Mouse (Mus musculus): ENCODE results near the gene Cobll1. TPM values are rescaled to one million over a fixed set of nuclear protein-coding genes. Genes with fewer than 3 reads are reported as not detected.

Gene Cobll1
- polyA plus RNA-seq, 1 experiment from 2014 or later: 17.1 TPM

DNA sequence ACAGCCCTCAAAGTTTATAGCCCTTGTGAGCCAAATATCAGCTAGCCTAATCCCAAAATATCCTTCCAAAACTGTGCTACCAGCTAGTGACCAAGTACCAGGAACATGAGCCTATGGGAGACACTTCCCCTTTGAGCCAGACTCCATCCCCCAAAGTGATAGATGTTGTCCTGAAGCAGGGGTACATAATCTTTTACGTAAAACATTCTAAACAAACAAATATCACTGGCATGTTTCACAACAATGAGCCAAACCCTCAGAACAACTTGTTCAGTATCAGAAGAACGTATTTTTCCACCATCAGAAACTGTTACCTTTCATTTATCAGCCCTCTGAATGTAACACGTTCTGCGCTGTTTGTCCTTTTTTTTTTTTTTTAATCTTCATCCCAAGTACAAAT is 12.7 kb downstream of the Cobll1 start:
- Histone ChIP-seq H3K4me3 (replicated peaks; ENCODE audit: low read length) (no peak overlapping the region), H3K4me2 (ENCODE audit: low read depth, low read length) (no peak overlapping the region), H3K9ac (ENCODE audit: low read length) (no peak overlapping the region), H3K9me3 (replicated peaks; ENCODE audit: control insufficient read depth, low read length) (no peaks in the 10 kb centered on the region), H3K4me1 (ENCODE audit: control insufficient read depth, insufficient read depth, low read length) (peaks cover 6% of the 10 kb centered on the region), H3K36me3 (ENCODE audit: control insufficient read depth, insufficient read depth, low read length) (no peaks in the 10 kb centered on the region), H3K27ac (ENCODE audit: low read length) (no peak overlapping the region), H3K27me3 (ENCODE audit: control insufficient read depth, insufficient read depth, low read length) (no peaks in the 10 kb centered on the region)
- no peak for ATAC-seq (ENCODE audit: insufficient read depth, low FRiP score)
- 80% methylated on average over 4 of the region's 4 CpGs for WGBS

DNA sequence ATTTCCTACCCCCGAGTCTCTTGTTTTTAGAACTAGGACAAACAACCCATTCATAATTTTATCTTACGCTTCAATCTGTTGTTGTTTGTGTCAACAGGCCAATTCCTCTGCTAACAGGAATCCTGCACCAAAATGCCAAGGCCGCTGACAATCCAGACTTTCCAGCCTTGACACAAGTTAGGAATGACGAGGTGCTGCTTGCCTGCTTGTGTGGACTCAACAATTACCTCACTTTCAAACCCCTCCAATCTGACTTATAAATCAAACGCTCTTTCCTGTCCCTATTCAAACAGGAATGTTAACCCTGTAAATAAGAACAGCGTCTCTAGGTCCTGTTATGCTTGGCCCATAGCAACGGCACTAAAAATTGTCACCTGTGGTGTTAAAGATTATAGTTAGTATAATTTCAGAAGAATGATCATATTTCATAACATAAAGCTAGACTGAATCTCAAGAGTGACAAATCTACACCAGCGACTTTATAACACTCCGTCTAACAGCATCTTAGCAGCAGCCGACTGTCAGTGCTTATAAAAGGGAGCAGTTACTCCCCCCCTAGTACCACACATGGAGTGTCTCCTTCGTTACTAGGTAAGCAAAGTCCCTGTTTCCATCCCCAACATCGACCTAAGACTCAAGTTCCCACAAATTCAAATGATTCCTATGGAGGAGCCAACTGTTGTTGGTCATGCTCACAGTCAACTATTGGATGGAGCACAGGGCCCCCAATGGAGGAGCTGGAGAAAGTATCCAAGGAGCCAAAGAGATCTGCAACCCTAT is 15.1 kb downstream of the Cobll1 start:
- H3K36me3 ChIP-seq (ENCODE audit: control insufficient read depth, insufficient read depth, low read length): no peaks in the 10 kb centered on the region
- H3K9ac ChIP-seq (ENCODE audit: low read length): no peak overlapping the region
- peaks cover 6% of the 10 kb centered on the region for H3K4me1 ChIP-seq (ENCODE audit: control insufficient read depth, insufficient read depth, low read length)
- ATAC-seq (ENCODE audit: insufficient read depth, low FRiP score): no peak
- H3K4me3 ChIP-seq (replicated peaks; ENCODE audit: low read length): no peak overlapping the region
- no peaks in the 10 kb centered on the region for H3K27me3 ChIP-seq (ENCODE audit: control insufficient read depth, insufficient read depth, low read length)
- WGBS: 49% methylated on average over 12 of the region's 12 CpGs
- no peaks in the 10 kb centered on the region for H3K9me3 ChIP-seq (replicated peaks; ENCODE audit: control insufficient read depth, low read length)
- no peak overlapping the region for H3K27ac ChIP-seq (ENCODE audit: low read length)
- no peak overlapping the region for H3K4me2 ChIP-seq (ENCODE audit: low read depth, low read length)

DNA sequence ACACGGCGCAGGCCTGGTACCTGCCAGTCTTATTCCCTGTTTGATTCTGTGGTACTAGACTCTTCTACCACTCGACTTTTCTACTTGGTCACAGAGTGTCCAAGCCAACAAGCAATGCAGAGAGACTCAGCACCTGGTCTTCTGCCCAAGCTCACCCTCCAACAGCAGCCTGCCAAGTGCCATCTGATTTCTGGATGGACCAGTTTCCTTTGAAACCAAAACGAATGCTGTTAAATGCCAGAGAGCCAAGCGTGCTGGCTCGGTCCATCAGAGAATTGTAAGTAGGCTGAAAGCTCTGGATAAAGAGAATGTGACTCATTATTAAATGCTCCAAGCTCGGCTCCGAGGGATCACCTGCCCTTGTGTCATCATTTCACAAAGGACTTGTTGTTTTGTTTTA is 16.2 kb downstream of the Cobll1 start:
- WGBS: 77% methylated on average over 8 of the region's 8 CpGs
- H3K27ac ChIP-seq (ENCODE audit: low read length): no peak overlapping the region
- no peak overlapping the region for H3K9ac ChIP-seq (ENCODE audit: low read length)

DNA sequence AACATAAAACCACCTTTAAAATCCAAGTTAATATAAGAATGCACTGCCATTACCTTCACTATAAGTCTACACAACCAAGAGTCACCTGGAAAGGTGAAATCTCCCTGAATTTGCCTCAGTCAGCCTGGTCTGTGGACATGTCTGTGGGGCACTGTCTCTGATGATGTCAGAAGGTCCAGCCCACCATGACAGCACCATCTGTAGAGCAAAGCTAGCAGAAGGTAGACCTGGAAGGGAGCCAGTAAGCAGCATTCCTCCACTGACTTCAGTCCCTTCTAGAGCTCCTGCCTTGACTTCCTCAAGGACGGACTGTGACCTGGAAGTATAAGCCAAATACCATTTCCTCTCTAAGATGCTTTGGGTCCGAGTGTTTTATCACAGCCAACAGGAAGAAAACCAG is 17.6 kb downstream of the Cobll1 start:
- H3K9ac ChIP-seq (ENCODE audit: low read length): no peak overlapping the region
- 67% methylated on average over 2 of the region's 2 CpGs for WGBS
- ATAC-seq (ENCODE audit: insufficient read depth, low FRiP score): no peak
- no peaks in the 10 kb centered on the region for H3K27me3 ChIP-seq (ENCODE audit: control insufficient read depth, insufficient read depth, low read length)
- no peak overlapping the region for H3K27ac ChIP-seq (ENCODE audit: low read length)
- H3K36me3 ChIP-seq (ENCODE audit: control insufficient read depth, insufficient read depth, low read length): no peaks in the 10 kb centered on the region
- H3K4me2 ChIP-seq (ENCODE audit: low read depth, low read length): no peak overlapping the region
- no peaks in the 10 kb centered on the region for H3K9me3 ChIP-seq (replicated peaks; ENCODE audit: control insufficient read depth, low read length)
- no peak overlapping the region for H3K4me3 ChIP-seq (replicated peaks; ENCODE audit: low read length)
- peaks cover 6% of the 10 kb centered on the region for H3K4me1 ChIP-seq (ENCODE audit: control insufficient read depth, insufficient read depth, low read length)

More for the DNA sequence above, 16.2 kb downstream of the Cobll1 start:
- Histone ChIP-seq H3K4me3 (replicated peaks; ENCODE audit: low read length) (no peak overlapping the region), H3K36me3 (ENCODE audit: control insufficient read depth, insufficient read depth, low read length) (no peaks in the 10 kb centered on the region), H3K9me3 (replicated peaks; ENCODE audit: control insufficient read depth, low read length) (no peaks in the 10 kb centered on the region), H3K4me2 (ENCODE audit: low read depth, low read length) (no peak overlapping the region), H3K4me1 (ENCODE audit: control insufficient read depth, insufficient read depth, low read length) (peaks cover 6% of the 10 kb centered on the region), H3K27me3 (ENCODE audit: control insufficient read depth, insufficient read depth, low read length) (no peaks in the 10 kb centered on the region)
- ATAC-seq (ENCODE audit: insufficient read depth, low FRiP score): no peak

DNA sequence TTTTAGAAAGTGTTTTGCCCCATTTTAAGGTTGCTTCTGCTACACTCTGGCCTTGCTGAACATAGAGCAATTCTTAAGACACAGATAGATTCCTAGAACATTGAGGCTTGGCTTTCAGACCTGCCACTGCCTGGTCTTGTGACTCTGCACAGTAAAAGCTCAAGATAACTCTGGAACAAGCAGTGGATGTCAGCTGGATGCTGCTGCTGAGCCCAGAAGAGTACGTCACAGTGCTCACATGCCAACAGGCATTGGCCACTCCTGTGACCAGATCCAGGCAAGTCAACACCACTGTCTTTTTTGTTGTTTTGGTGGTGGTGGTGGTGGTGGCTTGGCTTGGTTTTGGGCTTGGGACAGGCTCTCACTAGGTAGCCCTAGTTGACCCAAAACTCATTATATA is 18.6 kb downstream of the Cobll1 start:
- no peaks in the 10 kb centered on the region for H3K9me3 ChIP-seq (replicated peaks; ENCODE audit: control insufficient read depth, low read length)
- H3K4me2 ChIP-seq (ENCODE audit: low read depth, low read length): no peak overlapping the region
- no peak for ATAC-seq (ENCODE audit: insufficient read depth, low FRiP score)
- H3K9ac ChIP-seq (ENCODE audit: low read length): no peak overlapping the region
- H3K27ac ChIP-seq (ENCODE audit: low read length): no peak overlapping the region
- no peaks in the 10 kb centered on the region for H3K27me3 ChIP-seq (ENCODE audit: control insufficient read depth, insufficient read depth, low read length)
- H3K4me3 ChIP-seq (replicated peaks; ENCODE audit: low read length): no peak overlapping the region
- WGBS: 70% methylated on average over 1 of the region's 1 CpGs
- H3K36me3 ChIP-seq (ENCODE audit: control insufficient read depth, insufficient read depth, low read length): no peaks in the 10 kb centered on the region
- peaks cover 6% of the 10 kb centered on the region for H3K4me1 ChIP-seq (ENCODE audit: control insufficient read depth, insufficient read depth, low read length)

DNA sequence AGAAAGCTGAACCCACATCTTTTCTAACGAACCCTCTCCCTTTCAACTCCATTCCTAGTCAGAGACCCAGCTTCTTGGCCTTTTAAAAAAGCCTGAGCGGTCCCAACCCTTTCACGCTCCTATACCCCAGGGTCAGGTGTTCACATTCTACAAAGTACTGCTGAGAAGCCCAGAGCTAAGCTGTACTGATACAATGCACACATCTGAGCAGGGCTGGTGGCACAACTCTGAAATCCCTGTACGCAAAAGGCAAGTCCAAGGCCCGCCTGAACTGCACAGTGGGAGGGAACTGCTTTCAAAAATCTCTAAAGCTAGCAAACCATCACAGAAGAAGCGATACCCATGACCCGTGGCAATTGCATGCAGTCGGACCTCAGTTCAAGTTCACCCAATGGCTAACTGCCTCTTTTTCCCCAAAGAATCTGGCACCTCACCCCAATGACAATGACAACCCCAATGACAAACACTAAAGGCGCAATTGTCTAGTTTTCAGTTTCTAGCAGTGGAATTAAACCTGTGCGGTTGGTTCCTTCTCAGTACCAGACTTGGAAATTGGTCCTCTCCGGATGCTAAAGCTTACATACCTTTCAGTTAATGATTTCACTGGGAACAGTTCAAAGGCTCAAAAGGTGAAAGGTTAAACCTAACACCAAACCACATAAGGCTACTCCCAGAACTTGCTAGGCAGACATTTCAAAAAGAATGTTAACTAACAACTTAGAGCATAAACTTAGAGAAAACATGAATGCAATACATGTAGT is 19.6 kb downstream of the Cobll1 start:
- H3K27me3 ChIP-seq (ENCODE audit: control insufficient read depth, insufficient read depth, low read length): no peaks in the 10 kb centered on the region
- H3K36me3 ChIP-seq (ENCODE audit: control insufficient read depth, insufficient read depth, low read length): no peaks in the 10 kb centered on the region
- peaks cover 6% of the 10 kb centered on the region for H3K4me1 ChIP-seq (ENCODE audit: control insufficient read depth, insufficient read depth, low read length)
- H3K9ac ChIP-seq (ENCODE audit: low read length): no peak overlapping the region
- peak overlapping the region; percentile 14; the same call in 1 of the 2 replicates for H3K27ac ChIP-seq (ENCODE audit: low read length)
- no peaks in the 10 kb centered on the region for H3K9me3 ChIP-seq (replicated peaks; ENCODE audit: control insufficient read depth, low read length)
- H3K4me2 ChIP-seq (ENCODE audit: low read depth, low read length): no peak overlapping the region
- WGBS: 77% methylated on average over 11 of the region's 11 CpGs
- no peak for ATAC-seq (ENCODE audit: insufficient read depth, low FRiP score)
- H3K4me3 ChIP-seq (replicated peaks; ENCODE audit: low read length): no peak overlapping the region

- Histone ChIP-seq H3K4me1 (ENCODE audit: control insufficient read depth, insufficient read depth, low read length) (peaks cover 6% of the 10 kb centered on the region), H3K27ac (ENCODE audit: low read length) (no peak overlapping the region), H3K36me3 (ENCODE audit: control insufficient read depth, insufficient read depth, low read length) (no peaks in the 10 kb centered on the region), H3K4me3 (replicated peaks; ENCODE audit: low read length) (no peak overlapping the region), H3K9me3 (replicated peaks; ENCODE audit: control insufficient read depth, low read length) (no peaks in the 10 kb centered on the region), H3K27me3 (ENCODE audit: control insufficient read depth, insufficient read depth, low read length) (no peaks in the 10 kb centered on the region), H3K9ac (ENCODE audit: low read length) (no peak overlapping the region), H3K4me2 (ENCODE audit: low read depth, low read length) (no peak overlapping the region)
- ATAC-seq (ENCODE audit: insufficient read depth, low FRiP score): no peak
- 90% methylated on average over 9 of the region's 9 CpGs for WGBS
Measured at GRCm38 (mm10) chr2:65218318-65218717, 20.9 kb downstream of the Cobll1 start.

GRCm38 (mm10) chr2:65217677-65218076 is 21.5 kb downstream of the Cobll1 start:
- Histone ChIP-seq H3K9me3 (replicated peaks; ENCODE audit: control insufficient read depth, low read length) (no peaks in the 10 kb centered on the region), H3K4me3 (replicated peaks; ENCODE audit: low read length) (no peak overlapping the region), H3K36me3 (ENCODE audit: control insufficient read depth, insufficient read depth, low read length) (no peaks in the 10 kb centered on the region), H3K4me1 (ENCODE audit: control insufficient read depth, insufficient read depth, low read length) (peaks cover 4% of the 10 kb centered on the region), H3K27me3 (ENCODE audit: control insufficient read depth, insufficient read depth, low read length) (no peaks in the 10 kb centered on the region), H3K9ac (ENCODE audit: low read length) (no peak overlapping the region), H3K4me2 (ENCODE audit: low read depth, low read length) (no peak overlapping the region), H3K27ac (ENCODE audit: low read length) (no peak overlapping the region)
- 89% methylated on average over 6 of the region's 6 CpGs for WGBS
- ATAC-seq (ENCODE audit: insufficient read depth, low FRiP score): no peak

- no peaks in the 10 kb centered on the region for H3K27me3 ChIP-seq (ENCODE audit: control insufficient read depth, insufficient read depth, low read length)
- H3K36me3 ChIP-seq (ENCODE audit: control insufficient read depth, insufficient read depth, low read length): no peaks in the 10 kb centered on the region
- H3K4me2 ChIP-seq (ENCODE audit: low read depth, low read length): no peak overlapping the region
- H3K4me1 ChIP-seq (ENCODE audit: control insufficient read depth, insufficient read depth, low read length): no peaks in the 10 kb centered on the region; the same call in 1 of the 2 replicates
- no peak overlapping the region for H3K27ac ChIP-seq (ENCODE audit: low read length)
- H3K9me3 ChIP-seq (replicated peaks; ENCODE audit: control insufficient read depth, low read length): no peaks in the 10 kb centered on the region
- H3K9ac ChIP-seq (ENCODE audit: low read length): no peak overlapping the region
- no peak overlapping the region for H3K4me3 ChIP-seq (replicated peaks; ENCODE audit: low read length)
- no peak for ATAC-seq (ENCODE audit: insufficient read depth, low FRiP score)
Measured at GRCm38 (mm10) chr2:65216163-65216562, 23.0 kb downstream of the Cobll1 start.
